Mouse (Mus musculus) layer of hippocampus, adult 18-20 months (tissue): ENCODE measurements at regions not wholly inside any gene's neighbourhood (a gene's known extent, or its start where the extent isn't known, plus 50 kb on each side); places are given as distances from the start of the nearest gene placed in this dataset.

Experiments used
- DNase-seq, 2 experiments: peaks; one replicate each; pipeline ENCODE4 v3.0.0; 2022; ENCODE audit warnings: low spot score in 2 of 2

DNA sequence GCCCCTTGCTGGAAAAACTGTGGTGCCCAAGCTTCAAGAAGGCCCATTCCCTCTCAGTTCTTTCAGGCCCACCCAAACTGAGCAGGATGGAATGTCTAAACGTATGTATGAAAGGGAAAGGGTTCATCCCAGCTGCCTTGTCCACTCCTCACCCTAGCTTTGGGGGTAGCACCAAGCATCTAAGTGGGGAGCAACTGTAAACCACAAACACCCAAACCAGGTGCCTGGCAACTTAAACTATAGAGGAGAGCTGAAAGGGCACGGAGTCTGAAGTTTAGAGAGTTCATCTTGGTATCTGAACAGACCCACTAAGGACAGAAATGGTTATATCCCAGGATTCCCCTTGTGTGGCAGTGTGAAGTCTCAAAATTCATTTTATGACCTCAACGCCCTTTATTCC is 90.1 kb upstream of the Ssbp2 start:
- no peak for DNase-seq

DNA sequence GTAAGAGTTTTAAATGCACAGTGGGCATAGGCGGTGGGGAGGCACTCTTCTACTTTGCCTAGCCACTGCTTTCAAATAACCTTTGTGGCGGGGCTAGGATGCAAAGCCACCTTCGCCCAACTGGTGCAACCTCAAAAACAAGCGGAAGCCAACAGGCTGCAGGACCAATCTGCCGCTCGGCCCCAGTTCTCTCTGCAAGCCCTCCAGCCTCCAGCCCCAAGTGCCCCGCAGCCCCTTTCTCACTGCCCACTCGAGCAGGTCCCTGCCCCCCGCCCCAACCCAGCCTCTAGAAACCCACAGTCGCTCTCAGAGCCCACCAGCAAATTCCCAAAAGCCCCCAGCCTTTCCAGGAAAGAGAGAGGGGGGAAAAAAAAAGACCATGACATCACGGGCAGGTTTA is 89.6 kb upstream of the Ssbp2 start:
- DNase-seq = no peak

DNA sequence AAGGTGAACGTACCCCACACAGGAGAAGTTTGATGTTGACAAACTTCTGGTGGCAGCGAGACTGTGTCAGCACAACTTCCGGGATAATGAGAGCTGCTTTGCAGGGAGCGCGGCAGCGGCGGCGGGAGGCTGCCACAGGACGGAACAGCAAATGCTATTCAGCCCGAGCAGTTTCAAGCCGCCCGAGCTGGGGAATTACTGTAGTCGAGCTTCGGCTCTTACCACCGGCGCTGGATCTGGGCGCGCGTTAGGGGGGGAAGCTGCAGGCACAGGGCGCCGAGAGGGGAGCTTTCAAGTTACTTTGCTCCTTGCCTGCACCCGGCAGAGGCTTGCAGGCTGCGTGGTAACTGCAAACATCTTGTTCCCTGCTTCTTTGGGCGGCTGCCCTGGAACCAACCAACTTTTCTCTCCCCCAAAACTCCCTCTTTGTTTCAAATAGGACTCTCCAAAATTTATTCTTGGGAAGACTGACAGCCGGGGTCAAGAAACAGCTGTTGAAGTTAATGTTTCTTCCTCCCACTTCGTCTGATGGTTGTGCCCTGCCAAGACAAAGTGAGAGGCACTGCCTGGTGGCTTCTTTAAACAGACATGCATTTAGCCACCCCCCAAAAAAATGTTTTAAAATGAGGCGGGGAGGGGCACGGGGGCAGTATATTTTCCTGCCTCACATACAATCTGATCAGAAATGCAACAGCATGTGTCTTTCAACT is 89.0 kb upstream of the Ssbp2 start:
- DNase-seq = peak; percentile 90 to 94

DNA sequence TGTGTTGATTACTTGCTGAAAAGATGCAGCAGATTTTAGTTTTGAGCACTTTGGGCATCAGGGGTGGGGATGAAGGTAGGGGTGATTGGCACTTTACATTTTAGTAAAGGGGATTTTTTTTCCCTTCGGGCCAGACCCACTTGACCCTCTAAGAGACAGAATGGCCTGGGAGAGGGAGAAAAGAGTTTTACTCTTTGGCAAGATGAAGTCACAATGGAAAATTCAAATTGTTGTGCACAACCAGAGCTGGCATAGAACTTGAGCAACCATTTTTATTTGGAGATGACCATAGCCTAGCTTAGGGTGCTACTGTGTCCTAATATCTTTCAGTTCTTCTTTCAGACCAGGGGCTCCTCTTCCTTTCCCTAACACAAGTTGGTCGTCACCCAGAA is 88.5 kb upstream of the Ssbp2 start:
- no peak for DNase-seq

DNA sequence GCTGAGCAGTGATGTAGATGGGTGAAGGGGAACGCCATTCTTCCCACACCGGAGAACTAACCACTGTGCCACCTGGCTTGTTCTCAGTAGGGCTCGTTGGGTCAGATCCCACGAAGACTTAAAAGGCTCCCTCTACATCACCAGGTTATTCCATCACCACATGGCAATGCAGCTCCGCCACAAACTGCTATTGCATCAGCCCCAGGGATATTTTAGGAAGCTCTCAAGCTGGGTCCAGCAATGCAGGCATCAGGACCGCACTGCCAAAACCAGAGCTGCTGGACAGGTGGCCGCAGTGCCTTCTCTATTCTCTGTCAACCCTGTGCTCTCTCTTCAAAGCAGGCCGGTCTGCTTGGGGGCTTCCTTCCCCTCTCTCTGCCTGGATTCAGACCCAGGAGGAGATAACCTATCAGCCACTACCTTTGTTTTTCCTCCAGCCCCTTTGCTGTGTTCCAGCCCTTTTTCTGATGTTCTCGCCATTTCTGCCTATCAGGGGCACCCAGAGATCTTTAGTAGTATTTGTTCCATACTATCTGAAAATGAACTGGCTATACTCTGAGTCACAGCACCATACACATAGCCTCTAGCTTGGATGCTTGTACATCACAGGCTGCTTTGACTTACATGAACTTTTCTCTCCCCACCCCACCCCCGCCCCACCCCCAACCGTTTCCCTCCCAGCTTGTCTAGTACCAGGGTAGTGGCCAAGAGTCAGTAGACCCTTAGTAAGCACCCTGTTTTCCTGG is 87.8 kb upstream of the Ssbp2 start:
- no peak for DNase-seq

DNA sequence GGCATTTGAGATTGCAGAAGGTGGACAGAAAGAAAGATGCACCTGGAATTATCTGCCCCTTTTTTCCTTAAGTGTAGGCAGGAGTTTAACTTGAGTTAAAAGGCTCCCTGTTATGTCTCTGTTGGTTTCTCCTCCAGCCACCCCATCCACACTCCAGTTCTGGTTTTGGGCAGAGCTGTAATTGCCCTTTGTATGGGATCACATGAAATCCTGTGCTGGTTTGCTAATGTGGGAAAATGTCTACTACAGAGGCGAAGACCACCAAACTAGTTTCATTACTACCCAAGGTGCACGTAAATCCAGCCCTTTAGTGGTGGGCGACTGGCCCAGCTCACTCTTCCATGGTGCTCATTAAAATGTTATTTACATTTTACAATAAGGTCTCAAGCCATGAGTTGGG is 85.9 kb upstream of the Ssbp2 start:
- no peak for DNase-seq

DNA sequence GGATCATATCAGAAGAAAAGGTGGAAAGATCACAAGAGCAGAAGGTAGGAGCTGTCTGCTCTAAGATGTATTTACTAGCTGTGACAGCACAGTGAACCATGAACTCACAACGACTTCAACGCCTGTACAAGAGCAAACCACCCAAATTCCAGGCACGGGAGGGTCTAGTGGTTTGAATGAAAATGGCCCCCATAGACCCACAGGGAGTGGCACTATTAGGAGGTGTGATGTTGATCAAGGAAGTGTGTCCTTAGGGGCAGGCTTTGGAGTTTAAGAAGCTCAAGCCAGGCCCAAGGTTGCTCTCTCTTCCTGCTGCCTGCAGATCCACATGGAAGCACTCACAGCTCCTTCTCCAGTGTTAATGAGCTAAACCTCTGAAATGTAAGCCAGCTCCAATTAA is 83.5 kb upstream of the Ssbp2 start:
- DNase-seq = no peak

DNA sequence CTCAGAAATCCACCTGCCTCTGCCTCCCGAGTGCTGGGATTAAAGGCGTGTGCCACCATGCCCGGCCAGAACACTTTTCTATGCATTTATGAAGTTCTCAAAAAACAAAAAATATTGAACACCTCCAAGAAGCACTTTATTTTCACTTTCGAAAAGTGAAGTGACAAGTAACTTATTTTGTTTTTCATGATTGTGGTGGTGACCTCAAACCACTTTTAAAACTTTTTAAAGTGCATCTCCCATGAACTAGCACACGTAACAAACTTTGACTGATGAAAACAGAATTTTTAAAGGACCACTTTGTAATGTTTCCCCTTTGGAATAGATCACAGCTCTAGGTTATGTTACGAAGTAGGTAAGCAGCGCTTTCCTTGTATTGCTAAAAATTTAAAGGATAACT is 82.7 kb upstream of the Ssbp2 start:
- DNase-seq = no peak

DNA sequence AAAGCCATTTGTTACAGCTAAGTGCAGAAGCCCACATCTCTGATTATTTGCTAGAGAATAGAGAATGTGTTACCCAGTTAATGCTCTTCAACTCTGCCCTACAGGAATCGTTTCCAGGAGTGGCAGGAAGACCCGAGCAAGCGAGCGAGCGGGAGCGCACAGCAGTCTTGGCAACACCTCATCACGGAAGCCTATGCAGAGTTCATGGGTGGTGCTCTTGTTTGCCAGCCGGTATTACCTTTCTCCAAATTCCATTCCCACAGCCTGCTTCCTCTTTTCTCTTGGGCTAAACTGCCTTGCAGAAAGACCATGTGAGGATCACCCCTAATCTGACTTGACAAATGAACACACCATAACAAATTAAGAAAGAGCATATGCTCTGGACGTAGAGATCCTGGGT is 82.1 kb upstream of the Ssbp2 start:
- DNase-seq = no peak

DNA sequence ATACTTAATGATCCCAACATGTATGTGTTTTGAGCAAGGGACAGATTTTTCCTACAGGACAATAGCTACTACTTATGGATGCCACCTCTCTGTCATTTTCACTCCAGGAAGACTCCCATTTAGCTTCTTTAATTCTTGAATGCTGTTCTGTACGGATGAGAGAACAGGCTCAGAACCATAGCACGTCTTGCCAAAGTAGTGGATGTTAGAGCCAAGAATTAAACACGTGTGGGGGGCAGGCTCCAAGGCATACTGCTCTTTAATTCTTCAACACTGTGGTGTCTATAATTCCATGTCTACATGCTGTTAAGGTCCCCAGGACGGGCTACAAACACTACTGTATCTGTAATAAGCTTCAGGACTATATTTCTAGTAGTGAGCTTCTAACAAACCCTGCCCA is 74.7 kb upstream of the Ssbp2 start:
- DNase-seq = no peak

DNA sequence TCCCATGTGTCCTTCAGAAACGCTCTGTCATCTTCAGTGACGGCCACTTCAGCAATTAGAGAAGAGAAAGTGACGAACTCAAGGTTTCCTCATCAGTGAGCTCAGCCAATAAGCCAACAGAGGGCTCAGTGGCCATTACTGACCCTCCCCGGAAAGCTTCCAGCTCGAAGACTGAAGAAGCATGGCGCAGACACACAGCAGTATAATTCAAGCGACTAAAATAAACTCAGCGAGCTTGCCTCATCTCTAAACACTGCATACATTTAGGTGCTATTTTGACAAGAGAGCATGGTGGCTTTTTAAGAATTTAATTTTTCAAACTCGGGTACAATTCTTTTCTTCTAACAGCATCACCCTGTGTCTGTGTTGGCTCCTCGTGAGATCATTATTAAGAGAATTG is 72.2 kb upstream of the Ssbp2 start:
- no peak for DNase-seq

DNA sequence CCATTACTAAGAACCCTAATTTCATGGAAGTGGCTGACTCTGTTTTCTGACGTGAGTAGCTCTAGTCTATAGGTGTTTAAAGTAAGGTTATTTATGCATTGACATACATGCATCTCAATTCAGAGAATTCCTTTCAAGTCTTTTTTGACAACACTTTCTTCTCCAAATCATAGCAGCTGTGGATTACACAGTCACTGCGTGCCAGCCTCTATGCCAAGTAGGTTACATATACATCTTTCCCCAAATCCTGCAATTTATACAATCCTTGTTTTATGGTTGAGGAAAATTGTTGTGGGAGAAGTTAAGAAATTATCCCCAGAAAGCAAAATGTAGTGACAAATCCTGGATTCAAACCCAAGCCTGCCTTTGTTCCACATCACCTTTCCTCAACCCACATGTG is 56.5 kb upstream of the Ssbp2 start:
- DNase-seq = no peak

DNA sequence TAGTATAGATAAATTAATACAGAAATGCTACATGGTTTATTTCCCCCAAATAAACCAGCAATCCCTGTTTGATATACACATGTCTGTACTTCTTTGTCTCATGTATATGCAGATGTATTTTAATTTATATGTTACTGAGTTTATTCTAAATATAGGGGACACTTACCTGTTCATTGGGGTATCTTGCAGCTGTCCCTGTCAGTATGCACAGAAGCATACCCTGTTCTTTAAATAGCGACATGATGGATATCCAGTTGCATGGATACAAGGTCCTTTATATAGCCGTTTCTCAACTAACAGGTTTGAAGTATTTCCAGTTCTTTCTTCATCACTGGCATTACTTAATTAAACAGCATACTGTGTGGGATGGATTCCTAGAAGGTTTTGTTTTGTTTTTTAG is 55.1 kb upstream of the Ssbp2 start:
- no peak for DNase-seq

DNA sequence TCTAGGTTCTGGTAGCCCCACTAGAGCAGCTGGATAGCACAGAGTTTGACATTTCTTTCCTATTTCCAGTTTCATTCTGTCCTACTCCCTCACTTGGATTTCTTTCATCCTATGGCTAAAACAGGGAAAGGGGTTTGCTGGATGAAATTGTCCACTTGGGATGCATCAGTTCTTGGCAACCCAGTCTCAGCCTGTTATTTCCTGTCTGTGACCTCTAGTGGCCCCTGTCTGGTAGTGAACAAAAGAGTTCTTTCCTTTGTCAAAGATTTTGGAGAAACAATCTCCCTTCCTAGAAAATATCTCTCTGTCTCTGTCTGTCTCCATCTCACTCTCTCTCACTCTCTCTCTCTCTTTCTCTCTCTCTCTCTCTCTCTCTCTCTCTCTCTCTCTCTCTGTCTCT is 50.0 kb upstream of the Ssbp2 start:
- DNase-seq = no peak
